Mouse (Mus musculus) forebrain, embryonic 14.5 days (tissue): ENCODE data around the gene Spats2l. TPM values are rescaled to one million over a fixed set of nuclear protein-coding genes. Genes with fewer than 3 reads are reported as not detected.

Experiments
- ATAC-seq: fragments of 200-750 bp; cut with Nextera tagmentation; 2 replicates; pipeline ENCODE4 v1.8.0; 2017; ENCODE audit warnings: mild to moderate bottlenecking, moderate library complexity
- DNase-seq: peaks from one replicate; pipeline ENCODE4 v3.0.0-alpha.2; 2015; ENCODE audit warnings: low spot score
- H3K27ac ChIP-seq: fragments of 300-500 bp; sonication (generic); 2 replicates; pipeline ENCODE4 v1.5.1; 2014; ENCODE audit warnings: low read depth, mild to moderate bottlenecking, control low read depth, low read length, moderate library complexity
- H3K27me3 ChIP-seq: fragments of 300-500 bp; sonication (generic); replicated peaks from 2 replicates; pipeline ENCODE4 v1.6.1; 2014; ENCODE audit warnings: low read length, control low read depth, mixed read lengths; ENCODE audit not compliant: control insufficient read depth, insufficient read depth
- H3K36me3 ChIP-seq: fragments of 300-500 bp; sonication (generic); 2 replicates; pipeline ENCODE4 v1.6.1; 2014; ENCODE audit warnings: low read length, control low read depth; ENCODE audit not compliant: control insufficient read depth, insufficient read depth
- H3K4me1 ChIP-seq: fragments of 300-500 bp; sonication (generic); 2 replicates; pipeline ENCODE4 v1.6.1; 2014; ENCODE audit warnings: antibody characterized with exemption, low read length, control low read depth; ENCODE audit not compliant: control insufficient read depth, insufficient read depth
- H3K4me2 ChIP-seq: fragments of 300-500 bp; sonication (generic); 2 replicates; pipeline ENCODE4 v1.6.1; 2014; ENCODE audit warnings: mild to moderate bottlenecking, control low read depth, low read length
- H3K4me3 ChIP-seq: fragments of 300-500 bp; sonication (generic); 2 replicates; pipeline ENCODE4 v1.5.1; 2014; ENCODE audit warnings: low read depth, low read length, control low read depth
- H3K9ac ChIP-seq: fragments of 300-500 bp; sonication (generic); 2 replicates; pipeline ENCODE4 v1.6.1; 2014; ENCODE audit warnings: mild to moderate bottlenecking, low read length, control low read depth, moderate library complexity
- H3K9me3 ChIP-seq: fragments of 300-500 bp; sonication (generic); replicated peaks from 2 replicates; pipeline ENCODE4 v1.6.1; 2016; ENCODE audit warnings: low read length, control low read depth, mixed read lengths; ENCODE audit not compliant: control insufficient read depth
- WGBS: fragments of 180-500 bp; shearing (Covaris S2); extraction: QIAGEN DNeasy Blood & Tissue Kit; methylation state at CpG from one replicate; pipeline ENCODE4 v1.1.7; 2014; 5-methylcytosine and 5-hydroxymethylcytosine counted together
- polyA plus RNA-seq: library from polyadenylated mRNA; unstranded; fragments of >200 nt; fragmentation: Nextera tagmentation; extraction: Ambion mirVana; gene quantifications from 2 replicates; pipeline ENCODE4 v1.2.1, GENCODE M21; 2014

Gene Spats2l
- polyA plus RNA-seq, 1 experiment from 2014 or later, result 45.4 TPM

- Histone ChIP-seq H3K9me3 (no peaks in the 10 kb centered on the region), H3K27ac (no peak overlapping the region), H3K4me3 (no peak overlapping the region), H3K4me1 (no peaks in the 10 kb centered on the region), H3K36me3 (no peaks in the 10 kb centered on the region), H3K4me2 (no peak overlapping the region), H3K27me3 (no peaks in the 10 kb centered on the region), H3K9ac (no peak overlapping the region)
- DNase-seq (peak; percentile 29), ATAC-seq (peak; percentile 52; the same call in 1 of the 2 replicates)
- 40% methylated on average over 7 of the region's 7 CpGs for WGBS
Observed at GRCm38 (mm10) chr1:57807882-57808281, 33.9 kb downstream of the Spats2l start.

GRCm38 (mm10) chr1:57810221-57810620, 36.3 kb downstream of the Spats2l start:
- ATAC-seq, result no peak

GRCm38 (mm10) chr1:57817103-57817502, 43.1 kb downstream of the Spats2l start:
- no peaks in the 10 kb centered on the region for H3K36me3 ChIP-seq
- ATAC-seq (no peak), DNase-seq (no peak)
- no peaks in the 10 kb centered on the region for H3K4me1 ChIP-seq
- H3K4me2 ChIP-seq, result no peak overlapping the region
- H3K9me3 ChIP-seq, result no peaks in the 10 kb centered on the region
- WGBS, result 78% methylated on average over 2 of the region's 2 CpGs
- H3K4me3 ChIP-seq, result no peak overlapping the region
- H3K9ac ChIP-seq, result no peak overlapping the region
- H3K27me3 ChIP-seq, result no peaks in the 10 kb centered on the region
- H3K27ac ChIP-seq, result no peak overlapping the region

More at GRCm38 (mm10) chr1:57810221-57810620, 36.3 kb downstream of the Spats2l start:
- H3K4me2 ChIP-seq, result no peak overlapping the region
- H3K27me3 ChIP-seq, result no peaks in the 10 kb centered on the region
- no peaks in the 10 kb centered on the region for H3K9me3 ChIP-seq
- H3K9ac ChIP-seq, result no peak overlapping the region
- 87% methylated on average over 4 of the region's 4 CpGs for WGBS
- H3K27ac ChIP-seq, result no peak overlapping the region
- no peaks in the 10 kb centered on the region for H3K36me3 ChIP-seq
- no peak overlapping the region for H3K4me3 ChIP-seq
- H3K4me1 ChIP-seq, result no peaks in the 10 kb centered on the region
- DNase-seq, result no peak

- Histone ChIP-seq H3K27me3 (no peaks in the 10 kb centered on the region), H3K4me3 (no peak overlapping the region), H3K27ac (no peak overlapping the region), H3K4me1 (no peaks in the 10 kb centered on the region), H3K9ac (no peak overlapping the region), H3K36me3 (no peaks in the 10 kb centered on the region), H3K4me2 (no peak overlapping the region), H3K9me3 (no peaks in the 10 kb centered on the region)
- ATAC-seq (no peak), DNase-seq (no peak)
- WGBS, result 80% methylated on average over 6 of the region's 6 CpGs
Observed at GRCm38 (mm10) chr1:57820428-57820997, 46.6 kb downstream of the Spats2l start.

GRCm38 (mm10) chr1:57824966-57825759, 51.2 kb downstream of the Spats2l start:
- 77% methylated on average over 17 of the region's 17 CpGs for WGBS

GRCm38 (mm10) chr1:57826245-57826644, 52.3 kb downstream of the Spats2l start:
- no peaks in the 10 kb centered on the region for H3K27me3 ChIP-seq
- H3K4me3 ChIP-seq, result no peak overlapping the region
- no peak overlapping the region for H3K9ac ChIP-seq
- H3K9me3 ChIP-seq, result no peaks in the 10 kb centered on the region
- no peak overlapping the region for H3K4me2 ChIP-seq
- H3K4me1 ChIP-seq, result no peaks in the 10 kb centered on the region
- ATAC-seq, result peak; percentile 52; the same call in 1 of the 2 replicates
- H3K36me3 ChIP-seq, result no peaks in the 10 kb centered on the region
- H3K27ac ChIP-seq, result no peak overlapping the region
- peak; percentile 19 for DNase-seq
- WGBS, result 81% methylated on average over 9 of the region's 9 CpGs

More at GRCm38 (mm10) chr1:57824966-57825759, 51.2 kb downstream of the Spats2l start:
- H3K27ac ChIP-seq, result no peak overlapping the region
- ATAC-seq (no peak), DNase-seq (no peak)
- H3K27me3 ChIP-seq, result no peaks in the 10 kb centered on the region
- H3K4me1 ChIP-seq, result no peaks in the 10 kb centered on the region
- no peaks in the 10 kb centered on the region for H3K36me3 ChIP-seq
- no peaks in the 10 kb centered on the region for H3K9me3 ChIP-seq
- H3K9ac ChIP-seq, result no peak overlapping the region
- no peak overlapping the region for H3K4me3 ChIP-seq
- no peak overlapping the region for H3K4me2 ChIP-seq

GRCm38 (mm10) chr1:57833145-57833544, 59.2 kb downstream of the Spats2l start:
- no peak overlapping the region; the same call in 1 of the 2 replicates for H3K27ac ChIP-seq
- H3K4me1 ChIP-seq, result no peaks in the 10 kb centered on the region
- ATAC-seq, result no peak
- H3K4me2 ChIP-seq, result no peak overlapping the region
- no peaks in the 10 kb centered on the region for H3K27me3 ChIP-seq
- no peak overlapping the region for H3K9ac ChIP-seq
- no peaks in the 10 kb centered on the region for H3K9me3 ChIP-seq
- WGBS, result 80% methylated on average over 2 of the region's 2 CpGs
- H3K4me3 ChIP-seq, result no peak overlapping the region
- no peak for DNase-seq
- no peaks in the 10 kb centered on the region for H3K36me3 ChIP-seq

- 71% methylated on average over 7 of the region's 7 CpGs for WGBS
Observed at GRCm38 (mm10) chr1:57835128-57835527, 61.2 kb downstream of the Spats2l start.

More at GRCm38 (mm10) chr1:57835128-57835527, 61.2 kb downstream of the Spats2l start:
- Histone ChIP-seq H3K4me3 (no peak overlapping the region), H3K9me3 (no peaks in the 10 kb centered on the region), H3K4me2 (no peak overlapping the region), H3K27me3 (no peaks in the 10 kb centered on the region), H3K36me3 (no peaks in the 10 kb centered on the region), H3K27ac (no peak overlapping the region), H3K9ac (no peak overlapping the region), H3K4me1 (no peaks in the 10 kb centered on the region)
- no peak for ATAC-seq
- DNase-seq, result no peak
